Mouse (Mus musculus) right cerebral cortex, postnatal 14 days (tissue): ENCODE results near the gene Tlr3.

Source experiments
- DNase-seq: peaks from one replicate; pipeline ENCODE4 v3.0.0; 2022

Gene Tlr3

GRCm38 (mm10) chr8:45410882-45411281, at the start of gene Tlr3:
TSS of gene Tlr3 (minus strand) at chr8:45411080.
- DNase-seq = no peak

- DNase-seq = no peak
Measured at GRCm38 (mm10) chr8:45457874-45458273, 47.0 kb upstream of the Tlr3 start.

GRCm38 (mm10) chr8:45454426-45454825, 43.5 kb upstream of the Tlr3 start:
- no peak for DNase-seq

DNA sequence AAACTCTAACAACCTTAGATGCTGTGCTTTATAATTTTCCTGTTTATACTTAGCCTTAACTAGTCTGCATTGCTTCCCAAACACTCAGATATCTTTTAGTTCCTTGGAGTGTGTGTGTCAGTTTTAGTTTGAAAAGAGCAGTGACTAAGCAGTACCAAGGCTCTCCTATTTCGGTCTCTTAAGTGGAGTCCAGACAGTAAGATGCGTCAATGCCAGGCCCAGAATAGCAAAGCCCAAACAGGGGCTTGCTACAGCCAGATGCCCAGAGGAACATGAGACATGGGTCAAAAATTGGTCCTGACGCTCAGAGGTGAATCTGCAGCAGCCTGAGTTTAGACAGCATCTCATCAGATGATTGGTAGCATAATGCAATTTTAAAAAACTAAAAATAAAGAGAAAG, 41.2 kb upstream of the Tlr3 start:
- no peak for DNase-seq

- DNase-seq = no peak
Measured at GRCm38 (mm10) chr8:45448842-45449241, 38.0 kb upstream of the Tlr3 start.

- DNase-seq = no peak
Measured at GRCm38 (mm10) chr8:45448257-45448656, 37.4 kb upstream of the Tlr3 start.

DNA sequence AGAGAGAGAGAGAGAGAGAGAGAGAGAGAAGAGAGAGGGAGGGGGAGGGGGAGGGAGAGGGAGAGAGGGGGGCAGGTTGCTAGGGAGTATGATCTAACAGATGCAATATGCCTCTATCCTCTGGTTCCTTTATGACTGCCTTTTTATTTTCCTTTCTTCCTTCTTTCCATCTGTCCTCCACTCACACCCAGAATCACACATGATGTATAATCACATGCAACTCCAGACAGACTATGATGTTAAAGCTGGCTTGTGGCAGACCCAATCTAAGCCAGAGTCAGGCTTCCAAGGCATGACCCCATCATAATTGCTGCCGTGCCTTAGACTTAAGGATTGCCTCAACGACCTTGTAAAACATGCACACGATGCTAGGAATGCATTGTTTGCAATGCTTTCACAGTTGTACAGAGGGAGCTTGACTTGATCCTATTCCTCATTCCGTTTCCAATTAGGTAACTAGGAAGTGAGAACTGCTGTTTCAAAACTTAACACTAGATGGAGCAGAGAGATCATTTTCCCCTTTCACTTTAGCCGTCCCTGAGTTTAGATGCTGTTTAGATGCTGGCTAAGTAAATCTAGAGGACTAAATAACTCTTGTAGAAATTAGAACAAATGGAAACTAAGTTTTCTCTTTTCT, 28.1 kb upstream of the Tlr3 start:
- DNase-seq = no peak

- no peak for DNase-seq
Measured at GRCm38 (mm10) chr8:45420151-45420550, 9.3 kb upstream of the Tlr3 start.

DNA sequence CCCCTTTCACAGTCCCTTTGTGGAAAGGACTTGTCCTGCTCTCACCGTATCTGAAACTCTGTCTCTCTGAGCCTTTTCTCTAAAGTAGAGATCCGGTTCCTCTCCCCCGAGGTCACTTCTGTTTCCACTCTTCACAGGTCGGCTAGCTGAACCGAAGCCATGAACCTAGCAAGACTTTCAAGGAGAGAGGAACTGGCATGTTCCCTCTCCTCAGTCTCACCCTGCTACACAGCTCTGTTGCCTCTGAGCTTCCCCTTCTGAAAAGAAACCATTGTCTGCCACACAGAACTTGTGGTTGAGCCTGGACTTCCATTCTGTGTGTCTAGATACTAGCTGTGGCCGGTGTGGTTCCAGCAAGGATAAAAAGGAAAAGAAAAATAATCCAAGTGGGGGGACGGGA, 4.1 kb upstream of the Tlr3 start:
- DNase-seq = no peak

DNA sequence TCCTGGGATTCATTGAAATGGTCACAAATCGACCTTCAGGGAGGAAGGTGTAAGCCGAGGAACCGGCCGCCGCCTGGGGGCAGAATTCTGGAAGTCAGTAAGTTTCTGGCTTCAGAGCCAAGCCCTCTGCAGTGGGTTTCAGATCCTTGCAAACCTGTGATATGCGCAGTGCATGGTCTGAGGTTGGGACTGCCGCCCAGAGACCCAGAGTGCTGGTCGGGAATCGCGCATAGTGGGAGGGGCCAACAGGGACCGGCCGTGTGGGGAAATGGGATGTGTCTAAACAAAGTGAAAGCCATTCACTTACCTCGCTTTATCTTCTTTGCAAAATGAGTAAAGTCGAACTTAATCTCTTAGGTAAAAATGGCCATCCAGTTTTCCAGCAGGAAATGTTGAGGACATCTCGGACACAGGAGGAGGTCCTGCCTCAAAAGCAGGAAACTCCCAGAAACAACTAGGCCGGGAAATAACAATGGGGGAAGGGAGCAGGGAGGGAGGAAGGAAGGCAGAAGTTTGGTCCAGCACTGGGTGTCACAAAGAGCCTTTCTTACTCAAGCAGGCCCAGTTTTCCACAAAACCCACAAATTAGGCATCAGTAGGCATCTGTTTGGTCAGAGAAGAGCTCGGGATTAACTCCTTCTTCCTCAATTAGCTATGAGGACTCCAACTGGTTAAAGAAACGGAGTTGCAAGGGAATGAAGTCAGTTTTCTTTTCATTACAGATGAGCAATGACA, 567 bp downstream of the Tlr3 start:
- DNase-seq = peak; percentile 46

DNA sequence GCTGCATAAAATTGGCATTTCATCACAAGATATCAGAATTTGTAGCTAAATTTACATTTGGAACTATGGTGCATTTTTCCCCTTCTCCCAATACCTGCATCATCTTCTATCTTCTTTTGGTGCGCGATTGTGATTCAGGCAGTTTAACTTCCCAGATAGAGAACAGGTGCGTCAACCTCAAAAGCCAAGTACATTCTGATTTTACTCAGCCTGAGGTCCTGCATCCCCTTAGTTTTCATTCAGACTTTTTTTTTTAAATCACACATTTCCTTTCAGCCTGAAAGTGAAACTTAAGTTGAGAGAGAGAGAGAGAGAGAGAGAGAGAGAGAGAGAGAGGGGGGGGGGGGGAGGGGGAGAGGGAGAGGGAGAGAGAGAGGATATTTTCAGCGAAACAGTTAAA, 1.2 kb downstream of the Tlr3 start:
- DNase-seq = no peak

GRCm38 (mm10) chr8:45383250-45383649, 27.6 kb downstream of the Tlr3 start:
- DNase-seq = no peak

GRCm38 (mm10) chr8:45381963-45382347, 28.9 kb downstream of the Tlr3 start, which contains the start of gene Fam149a:
TSS of gene Fam149a (minus strand) at chr8:45382291.
- no peak for DNase-seq

- DNase-seq = peak; percentile 11
Measured at GRCm38 (mm10) chr8:45381075-45381962, 29.6 kb downstream of the Tlr3 start.

- no peak for DNase-seq
Measured at GRCm38 (mm10) chr8:45380598-45380997, 30.3 kb downstream of the Tlr3 start.

GRCm38 (mm10) chr8:45374071-45374470, 36.8 kb downstream of the Tlr3 start:
- no peak for DNase-seq

DNA sequence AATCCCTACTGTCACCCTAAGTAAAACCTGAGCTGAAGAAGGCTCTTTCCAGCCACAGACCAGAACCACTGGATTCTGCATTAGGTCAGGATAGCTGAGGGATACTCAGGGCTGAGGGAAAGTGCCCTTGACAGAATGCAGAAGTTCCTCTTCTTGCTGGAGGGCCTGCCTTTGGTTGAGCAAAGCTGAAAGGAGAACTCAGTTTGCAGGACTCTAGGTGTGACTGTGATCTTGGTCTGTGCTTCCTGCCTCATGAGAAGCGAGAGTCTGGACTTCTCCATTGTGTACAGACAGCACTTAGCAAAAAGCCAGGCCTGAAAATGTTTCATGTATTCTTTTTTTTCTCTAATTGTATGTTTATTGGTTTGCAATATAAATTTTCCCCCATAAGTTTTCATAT, 43.7 kb downstream of the Tlr3 start:
- DNase-seq = no peak

GRCm38 (mm10) chr8:45363220-45363619, 47.7 kb downstream of the Tlr3 start:
- DNase-seq = no peak

DNA sequence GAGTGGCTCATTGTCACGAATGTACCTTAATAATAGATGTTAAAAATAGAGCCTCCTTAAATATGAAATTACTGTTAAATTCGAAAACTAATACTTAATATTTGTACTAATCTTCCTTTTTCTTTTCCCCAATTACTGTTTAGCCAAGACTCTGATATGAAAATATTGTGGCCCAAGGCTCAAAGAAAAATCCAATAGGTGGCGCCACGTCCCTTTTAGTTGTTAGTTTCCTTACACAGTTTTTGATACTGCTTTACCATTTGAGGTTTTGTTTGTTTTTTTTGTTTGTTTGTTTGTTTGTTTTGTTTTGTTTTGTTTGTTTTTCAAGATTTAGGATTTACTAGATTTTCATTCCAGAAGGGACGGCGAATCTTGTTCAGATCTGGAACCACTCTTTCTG, 48.6 kb downstream of the Tlr3 start:
- DNase-seq = peak; percentile 43

DNA sequence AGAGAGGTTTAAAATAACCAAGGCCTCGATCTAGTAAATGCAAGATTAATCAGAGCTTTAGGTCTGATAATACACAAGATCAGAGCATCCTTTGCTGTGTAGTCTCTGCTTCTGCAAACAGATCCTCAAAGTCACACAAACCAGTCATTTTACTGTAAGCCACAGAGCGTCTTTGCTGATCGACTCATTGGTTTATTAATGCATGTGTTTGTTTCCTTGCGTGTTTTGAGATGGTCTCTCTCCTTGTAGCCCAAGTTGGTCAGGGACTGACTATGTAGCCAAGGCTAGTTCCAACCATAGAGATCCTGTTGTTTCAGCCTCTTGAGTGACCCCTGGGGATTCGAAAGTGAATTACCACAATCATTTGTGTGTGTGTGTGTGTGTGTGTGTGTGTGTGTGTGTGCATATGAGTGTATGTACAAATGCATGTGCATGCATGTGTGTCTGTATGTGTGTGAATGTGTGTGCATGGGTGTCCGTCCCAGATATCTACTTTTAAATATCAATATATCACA, 51.7 kb downstream of the Tlr3 start:
- no peak for DNase-seq

GRCm38 (mm10) chr8:45358132-45358918, 52.6 kb downstream of the Tlr3 start:
- peak; percentile 46 for DNase-seq

DNA sequence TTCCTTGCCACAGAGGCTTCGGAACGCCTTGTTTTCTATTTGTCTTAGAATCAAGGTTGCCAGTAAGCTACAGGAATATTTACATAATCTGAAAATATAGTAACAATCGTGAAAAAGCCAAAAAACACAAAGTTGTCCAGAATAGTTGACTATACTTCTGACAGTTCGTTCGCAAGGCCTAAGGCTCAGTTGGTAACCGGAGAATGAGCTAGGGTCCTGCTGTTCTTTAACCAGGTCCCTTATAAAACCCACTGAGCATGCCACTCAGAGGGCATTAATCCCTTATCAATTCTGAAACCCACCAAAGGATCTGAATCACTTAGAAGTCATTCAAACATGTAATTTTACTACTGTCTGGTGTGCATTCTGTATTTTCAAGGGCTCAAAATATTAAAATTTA, 55.1 kb downstream of the Tlr3 start:
- DNase-seq = no peak
